Mouse (Mus musculus) MEL (cell line): ENCODE measurements around the gene Garnl3.

Experiments used
- CHD2 ChIP-seq: IDR thresholded peaks from 2 replicates; pipeline ENCODE4 v1.6.1; 2011; ENCODE audit warnings: low read length, improper control_type of control experiment
- CTCF ChIP-seq, 3 experiments: IDR thresholded peaks in 2 of 3; conservative IDR thresholded peaks in 1 of 3; 2 replicates each; pipeline ENCODE4 v1.5.1; 2011 to 2012; ENCODE audit warnings: low read length in 3 of 3, low read depth in 2 of 3, mild to moderate bottlenecking in 2 of 3, improper control_type of control experiment in 1 of 3, inconsistent platforms in 1 of 3, mixed read lengths in 1 of 3, moderate library complexity in 1 of 3; ENCODE audit not compliant: control insufficient read depth in 1 of 3, insufficient read depth in 1 of 3, poor library complexity in 1 of 3, severe bottlenecking in 1 of 3
- E2F4 ChIP-seq: IDR thresholded peaks from 2 replicates; pipeline ENCODE4 v1.6.1; 2011; ENCODE audit warnings: low read depth, low read length, improper control_type of control experiment, borderline replicate concordance
- ELF1 ChIP-seq: IDR thresholded peaks from 2 replicates; pipeline ENCODE4 v1.6.1; 2014; ENCODE audit warnings: low read depth, mild to moderate bottlenecking, inconsistent platforms, low read length, improper control_type of control experiment, moderate library complexity
- EP300 ChIP-seq, 2 experiments: IDR thresholded peaks; 2 replicates each; pipeline ENCODE4 v1.6.1; 2011; ENCODE audit warnings: improper control_type of control experiment in 2 of 2, low read length in 2 of 2, low read depth in 1 of 2, mild to moderate bottlenecking in 1 of 2
- GABPA ChIP-seq: IDR thresholded peaks from 2 replicates; pipeline ENCODE4 v1.6.1; 2012; ENCODE audit warnings: low read depth, mild to moderate bottlenecking, inconsistent platforms, low read length, improper control_type of control experiment, moderate library complexity
- MEF2A ChIP-seq: IDR thresholded peaks from 2 replicates; pipeline ENCODE4 v1.6.1; 2014; ENCODE audit warnings: low read depth, mild to moderate bottlenecking, inconsistent platforms, low read length, improper control_type of control experiment; ENCODE audit not compliant: poor library complexity, insufficient replicate concordance, severe bottlenecking; ENCODE audit errors: extremely low read depth
- MYB ChIP-seq: IDR thresholded peaks from 2 replicates; pipeline ENCODE4 v1.6.1; 2011; ENCODE audit warnings: mild to moderate bottlenecking, low read depth, low read length, improper control_type of control experiment
- MYC ChIP-seq: IDR thresholded peaks from 2 replicates; pipeline ENCODE4 v1.6.1; 2011; ENCODE audit warnings: low read depth, mild to moderate bottlenecking, low read length, improper control_type of control experiment, moderate library complexity
- POLR2A ChIP-seq, 2 experiments: IDR thresholded peaks; 2 replicates each; pipeline ENCODE4 v1.6.1; 2011 to 2012; ENCODE audit warnings: low read length in 2 of 2, mild to moderate bottlenecking in 2 of 2, control low read depth in 1 of 2, improper control_type of control experiment in 1 of 2, low read depth in 1 of 2, moderate library complexity in 1 of 2; ENCODE audit not compliant: control insufficient read depth in 1 of 2, insufficient read depth in 1 of 2, poor library complexity in 1 of 2
- SIN3A ChIP-seq: IDR thresholded peaks from 2 replicates; pipeline ENCODE4 v1.6.1; 2012; ENCODE audit warnings: low read length, improper control_type of control experiment, inconsistent platforms
- TBP ChIP-seq: IDR thresholded peaks from 2 replicates; pipeline ENCODE4 v1.8.0; 2011; ENCODE audit warnings: low read depth, low read length, improper control_type of control experiment
- UBTF ChIP-seq: IDR thresholded peaks from 2 replicates; pipeline ENCODE4 v1.6.1; 2012; ENCODE audit warnings: low read depth, mild to moderate bottlenecking, inconsistent platforms, low read length, improper control_type of control experiment, moderate library complexity, borderline replicate concordance; ENCODE audit not compliant: insufficient read depth
- ZNF384 ChIP-seq: IDR thresholded peaks from 2 replicates; pipeline ENCODE4 v1.6.1; 2012; ENCODE audit warnings: low read depth, mild to moderate bottlenecking, inconsistent platforms, low read length, improper control_type of control experiment

- TF ChIP-seq ZNF384 = no peak
- TF ChIP-seq ELF1 = no peak
- TF ChIP-seq EP300 (IDR thresholded peaks at IDR 0.05; ENCODE audit: low read depth in 1 of 2, low read length in 2 of 2) = no peak
- TF ChIP-seq SIN3A = no peak
- TF ChIP-seq UBTF = no peak
- no peak for TF ChIP-seq MEF2A
- no peak for TF ChIP-seq POLR2A (IDR thresholded peaks at IDR 0.05; ENCODE audit: control insufficient read depth in 1 of 2, insufficient read depth in 1 of 2, low read depth in 1 of 2, low read length in 2 of 2, poor library complexity in 1 of 2)
- no peak for TF ChIP-seq TBP
- no peak for TF ChIP-seq MYB
- TF ChIP-seq GABPA = no peak
- TF ChIP-seq CTCF (IDR thresholded peaks at IDR 0.05 in 2 of 3, conservative IDR thresholded peaks at IDR 0.05 in 1 of 3; ENCODE audit: control insufficient read depth in 1 of 3, insufficient read depth in 1 of 3, low read depth in 2 of 3, low read length in 3 of 3, poor library complexity in 1 of 3, severe bottlenecking in 1 of 3) = peak; percentile 42 to 64 (median 61)
- TF ChIP-seq CHD2 = no peak
- no peak for TF ChIP-seq E2F4
- no peak for TF ChIP-seq MYC
Observed at GRCm38 (mm10) chr2:33131500-33132092, at the start of gene Garnl3.
